ENCODE assay signal across 15 mouse cellular contexts in the genomic region with DNA sequence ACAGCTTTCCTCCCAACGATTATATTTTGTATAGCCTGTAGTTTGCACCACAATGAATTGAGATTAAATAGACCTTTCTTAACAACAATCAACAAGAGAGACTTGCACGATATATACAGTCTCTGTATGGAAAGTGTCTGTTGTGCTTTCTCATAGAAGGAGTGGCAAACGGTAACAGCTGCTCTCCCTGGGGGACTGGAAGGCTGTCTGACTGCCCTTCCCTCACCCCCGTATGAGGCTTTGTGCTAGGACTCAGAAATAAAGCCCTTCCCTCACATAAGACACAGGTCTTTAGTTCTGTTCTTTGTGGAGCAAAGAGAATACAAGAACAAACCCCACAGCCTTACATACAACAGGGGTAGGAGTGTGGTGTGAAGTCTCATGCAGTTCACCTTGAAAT. TPM values are rescaled to one million over a fixed set of nuclear protein-coding genes. Genes with fewer than 3 reads are reported as not detected.
DNase-seq lines count a peak whose midpoint lies in the region; ATAC-seq and TF ChIP-seq lines count a peak whose summit lies in the region.
"Had no signal": no experiment of that assay in that cellular context is flagged by ENCODE, and none has a peak within 500 bp of the region (broad histone marks: within the 10 kb centered on the region; RNA-seq: fewer than 3 reads in every experiment).

No protein-coding gene starts in this region.

- H3K4me2 ChIP-seq in embryonic facial prominence, embryonic 14.5 days (ENCODE audit: low read depth, low read length) = no peak overlapping the region
- peak overlapping the region; percentile 36 for H3K4me2 ChIP-seq in hindbrain, embryonic 12.5 days (replicated peaks)
- peak overlapping the region; percentile 47 for H3K4me2 ChIP-seq in midbrain, embryonic 15.5 days
- H3K4me2 ChIP-seq in stomach, postnatal 0 days (replicated peaks; ENCODE audit: low read depth) = no peak overlapping the region

- TF ChIP-seq POLR2A in brain, embryonic 14.5 days (IDR thresholded peaks at IDR 0.05; ENCODE audit: borderline replicate concordance, extremely low read depth, insufficient read depth, insufficient read length, poor library complexity, severe bottlenecking) = no peak

- TF ChIP-seq CTCF in brain, embryonic 14.5 days (IDR thresholded peaks at IDR 0.05; ENCODE audit: borderline replicate concordance, extremely low read depth, insufficient read depth, insufficient read length) = no peak
- TF ChIP-seq CTCF in stomach, postnatal 0 days (IDR thresholded peaks at IDR 0.05; ENCODE audit: low read depth) = no peak

- no peaks in the 10 kb centered on the region for H3K36me3 ChIP-seq in embryonic facial prominence, embryonic 14.5 days (ENCODE audit: control insufficient read depth, insufficient read depth, low read length)
- H3K36me3 ChIP-seq in hindbrain, embryonic 12.5 days = no peaks in the 10 kb centered on the region
- H3K36me3 ChIP-seq in midbrain, embryonic 15.5 days (replicated peaks) = no peaks in the 10 kb centered on the region
- no peaks in the 10 kb centered on the region for H3K36me3 ChIP-seq in stomach, postnatal 0 days (ENCODE audit: control insufficient read depth, insufficient read depth, low read length)

- no peaks in the 10 kb centered on the region for H3K4me1 ChIP-seq in embryonic facial prominence, embryonic 14.5 days (ENCODE audit: control insufficient read depth, insufficient read depth, low read length)
- peaks cover 61% of the 10 kb centered on the region for H3K4me1 ChIP-seq in hindbrain, embryonic 12.5 days
- H3K4me1 ChIP-seq in midbrain, embryonic 15.5 days = peaks cover 75% of the 10 kb centered on the region
- no peaks in the 10 kb centered on the region for H3K4me1 ChIP-seq in stomach, postnatal 0 days (replicated peaks; ENCODE audit: control insufficient read depth, insufficient read depth)

- no peaks in the 10 kb centered on the region for H3K27me3 ChIP-seq in embryonic facial prominence, embryonic 14.5 days (replicated peaks; ENCODE audit: control insufficient read depth, insufficient read depth, low read length)
- no peaks in the 10 kb centered on the region for H3K27me3 ChIP-seq in hindbrain, embryonic 12.5 days
- H3K27me3 ChIP-seq in midbrain, embryonic 15.5 days (replicated peaks) = no peaks in the 10 kb centered on the region
- H3K27me3 ChIP-seq in stomach, postnatal 0 days (ENCODE audit: control insufficient read depth, insufficient read depth, low read length) = no peaks in the 10 kb centered on the region

- H3K4me3 ChIP-seq in embryonic facial prominence, embryonic 14.5 days (ENCODE audit: low read depth, low read length) = no peak overlapping the region
- no peak overlapping the region for H3K4me3 ChIP-seq in hindbrain, embryonic 12.5 days
- no peak overlapping the region for H3K4me3 ChIP-seq in midbrain, embryonic 15.5 days
- no peak overlapping the region for H3K4me3 ChIP-seq in stomach, postnatal 0 days (ENCODE audit: low read depth, low read length)

- H3K9ac ChIP-seq in embryonic facial prominence, embryonic 14.5 days (ENCODE audit: low read depth, low read length) = no peak overlapping the region
- H3K9ac ChIP-seq in hindbrain, embryonic 12.5 days = 0 out of 2 replicates have a peak overlapping the region, but pooled peaks have one; percentile 42
- H3K9ac ChIP-seq in midbrain, embryonic 15.5 days = no peak overlapping the region
- H3K9ac ChIP-seq in stomach, postnatal 0 days (ENCODE audit: low read length) = no peak overlapping the region

- DNase-seq in brain, embryonic 14.5 days (ENCODE audit: low read depth) = peak; percentile 82
- peak; percentile 41 for DNase-seq in embryonic facial prominence, embryonic 14.5 days (ENCODE audit: low spot score)
- no peak for DNase-seq in right cerebral cortex, postnatal 25 days
- no peak for DNase-seq in stomach, postnatal 0 days (ENCODE audit: low spot score)
- DNase-seq in urinary bladder, postnatal 25 days (ENCODE audit: low spot score) = no peak
- DNase-seq in right cerebral cortex, postnatal 36 days (ENCODE audit: low spot score in 2 of 2) = no peak
- DNase-seq: adrenal gland, adult 2 months; cerebellum, adult 9-11 months; heart, adult 18-20 months; kidney, adult 8-10 months; right cerebral cortex, postnatal 14 days had no signal

- TF ChIP-seq EP300 in stomach, postnatal 0 days (optimal IDR thresholded peaks at IDR 0.05) = no peak

- WGBS in embryonic facial prominence, embryonic 14.5 days = 34% methylated on average over 4 of the region's 4 CpGs
- 23% methylated on average over 4 of the region's 4 CpGs for WGBS in hindbrain, embryonic 12.5 days
- WGBS in midbrain, embryonic 15.5 days = 11% methylated on average over 4 of the region's 4 CpGs
- 49% methylated on average over 4 of the region's 4 CpGs for WGBS in stomach, postnatal 0 days

- H3K27ac ChIP-seq in embryonic facial prominence, embryonic 14.5 days (replicated peaks; ENCODE audit: low read depth, low read length) = no peak overlapping the region
- H3K27ac ChIP-seq in hindbrain, embryonic 12.5 days = peak overlapping the region; percentile 98
- H3K27ac ChIP-seq in midbrain, embryonic 15.5 days = peak overlapping the region; percentile 97
- H3K27ac ChIP-seq in stomach, postnatal 0 days (replicated peaks) = no peak overlapping the region

- peak; percentile 44; the same call in 1 of the 2 replicates for ATAC-seq in embryonic facial prominence, embryonic 14.5 days (ENCODE audit: low read depth)
- ATAC-seq in hindbrain, embryonic 12.5 days (ENCODE audit: low FRiP score) = peak; percentile 64
- peak; percentile 31; the same call in 1 of the 2 replicates for ATAC-seq in midbrain, embryonic 15.5 days (replicated peaks)
- ATAC-seq in stomach, postnatal 0 days (ENCODE audit: low FRiP score, low TSS enrichment) = no peak

- no peaks in the 10 kb centered on the region for H3K9me3 ChIP-seq in embryonic facial prominence, embryonic 14.5 days (ENCODE audit: control insufficient read depth, low read length)
- no peaks in the 10 kb centered on the region for H3K9me3 ChIP-seq in hindbrain, embryonic 12.5 days (replicated peaks)
- H3K9me3 ChIP-seq in midbrain, embryonic 15.5 days = no peaks in the 10 kb centered on the region
- H3K9me3 ChIP-seq in stomach, postnatal 0 days (ENCODE audit: control insufficient read depth, low read length) = no peaks in the 10 kb centered on the region

RNA-seq across cellular contexts. Expression of a gene that starts 24.6 kb away (rescaled TPM):
- 181 and 191 TPM in 2 replicates for polyA plus RNA-seq in brain, embryonic 14.5 days (2012; rRNA removed)
- 6.7 and 7.6 TPM in 2 replicates for polyA plus RNA-seq in embryonic facial prominence, embryonic 14.5 days (2014; fragmentation: Nextera tagmentation; extraction: Ambion mirVana)
- 115 and 119 TPM in 2 replicates for polyA plus RNA-seq in hindbrain, embryonic 12.5 days (2016; fragmentation: Nextera tagmentation; extraction: Ambion mirVana)
- polyA plus RNA-seq in midbrain, embryonic 15.5 days (2015; fragmentation: Nextera tagmentation; extraction: Ambion mirVana) = 206 and 209 TPM in 2 replicates
- 1.6 and 2.1 TPM in 2 replicates for polyA plus RNA-seq in stomach, postnatal 0 days (2015; fragmentation: Nextera tagmentation; extraction: Ambion mirVana)

RNA-seq across cellular contexts. Expression of a gene that starts 37.1 kb away (rescaled TPM):
- polyA plus RNA-seq in brain, embryonic 14.5 days (2012; rRNA removed) = 0.15 TPM in 1 of 2 replicates, not detected in the other
- not detected in 2 replicates for polyA plus RNA-seq in embryonic facial prominence, embryonic 14.5 days (2014; fragmentation: Nextera tagmentation; extraction: Ambion mirVana)
- not detected in 2 replicates for polyA plus RNA-seq in hindbrain, embryonic 12.5 days (2016; fragmentation: Nextera tagmentation; extraction: Ambion mirVana)
- not detected in 2 replicates for polyA plus RNA-seq in midbrain, embryonic 15.5 days (2015; fragmentation: Nextera tagmentation; extraction: Ambion mirVana)
- not detected in 2 replicates for polyA plus RNA-seq in stomach, postnatal 0 days (2015; fragmentation: Nextera tagmentation; extraction: Ambion mirVana)
- polyA plus RNA-seq: adrenal gland, adult 2 months; limb, embryonic 11.5 days; liver, embryonic 16.5 days had no signal

Comparison
In these comparisons a context has a peak if more than half of its experiments do, and no peak if none do; other contexts are left out.
1. DNase-seq: peak in brain, embryonic 14.5 days (single experiment) and embryonic facial prominence, embryonic 14.5 days (single experiment); none in right cerebral cortex, postnatal 25 days (single experiment), stomach, postnatal 0 days (single experiment), urinary bladder, postnatal 25 days (single experiment) and right cerebral cortex, postnatal 36 days (0 of 2).
2. H3K27ac ChIP-seq: peak in hindbrain, embryonic 12.5 days (single experiment) and midbrain, embryonic 15.5 days (single experiment); none in embryonic facial prominence, embryonic 14.5 days (single experiment) and stomach, postnatal 0 days (single experiment).
3. H3K4me2 ChIP-seq: peak in hindbrain, embryonic 12.5 days (single experiment) and midbrain, embryonic 15.5 days (single experiment); none in embryonic facial prominence, embryonic 14.5 days (single experiment) and stomach, postnatal 0 days (single experiment).
4. RNA of a gene that starts 24.6 kb away (polyA plus RNA-seq): 206 to 209 TPM in midbrain, embryonic 15.5 days, 181 to 191 TPM in brain, embryonic 14.5 days and 115 to 119 TPM in hindbrain, embryonic 12.5 days; 6.7 to 7.6 TPM in embryonic facial prominence, embryonic 14.5 days and 1.6 to 2.1 TPM in stomach, postnatal 0 days; every median in the first group is over 10 times any median in the second.